Mouse (Mus musculus) neural tube, embryonic 13.5 days (tissue): ENCODE results near the gene Dapk1. TPM values are rescaled to one million over a fixed set of nuclear protein-coding genes. Genes with fewer than 3 reads are reported as not detected.

Source experiments
- ATAC-seq: fragments of 200-750 bp; cut with Nextera tagmentation; 2 replicates; pipeline ENCODE4 v1.8.0; 2017; ENCODE audit warnings: low read depth, mild to moderate bottlenecking, moderate TSS enrichment, moderate library complexity
- H3K27ac ChIP-seq: fragments of 300-500 bp; sonication (generic); replicated peaks from 2 replicates; pipeline ENCODE4 v1.5.1; 2015; ENCODE audit warnings: moderate library complexity, mild to moderate bottlenecking, inconsistent platforms
- H3K27me3 ChIP-seq: fragments of 300-500 bp; sonication (generic); 2 replicates; pipeline ENCODE4 v1.6.1; 2015; ENCODE audit warnings: mild to moderate bottlenecking, inconsistent platforms
- H3K36me3 ChIP-seq: fragments of 300-500 bp; sonication (generic); 2 replicates; pipeline ENCODE4 v1.6.1; 2015; ENCODE audit warnings: mild to moderate bottlenecking, inconsistent platforms
- H3K4me1 ChIP-seq: fragments of 300-500 bp; sonication (generic); replicated peaks from 2 replicates; pipeline ENCODE4 v1.6.1; 2015; ENCODE audit warnings: inconsistent platforms
- H3K4me2 ChIP-seq: fragments of 300-500 bp; sonication (generic); 2 replicates; pipeline ENCODE4 v1.6.1; 2015; ENCODE audit warnings: inconsistent platforms, mild to moderate bottlenecking, moderate library complexity
- H3K4me3 ChIP-seq: fragments of 300-500 bp; sonication (generic); 2 replicates; pipeline ENCODE4 v1.5.1; 2015; ENCODE audit warnings: mild to moderate bottlenecking, inconsistent platforms
- H3K9ac ChIP-seq: fragments of 300-500 bp; sonication (generic); 2 replicates; pipeline ENCODE4 v1.6.1; 2015; ENCODE audit warnings: moderate library complexity, mild to moderate bottlenecking, inconsistent platforms
- H3K9me3 ChIP-seq: fragments of 300-500 bp; sonication (generic); 2 replicates; pipeline ENCODE4 v1.6.1; 2016; ENCODE audit warnings: inconsistent platforms
- WGBS: fragments of 180-500 bp; shearing (Covaris S2); methylation state at CpG from one replicate; pipeline ENCODE4 v1.1.7; 2015; 5-methylcytosine and 5-hydroxymethylcytosine counted together
- polyA plus RNA-seq: library from polyadenylated mRNA; unstranded; fragments of >200 nt; fragmentation: Nextera tagmentation; extraction: Ambion mirVana; gene quantifications from 2 replicates; pipeline ENCODE4 v1.2.1, GENCODE M21; 2015

Gene Dapk1
- polyA plus RNA-seq, 1 experiment from 2014 or later, result 35.1 TPM

GRCm38 (mm10) chr13:60619723-60620122, 18.0 kb downstream of the Dapk1 start:
- no peak overlapping the region for H3K27ac ChIP-seq
- no peak for ATAC-seq
- no peaks in the 10 kb centered on the region for H3K9me3 ChIP-seq
- H3K36me3 ChIP-seq, result no peaks in the 10 kb centered on the region; the same call in 1 of the 2 replicates
- peaks cover 64% of the 10 kb centered on the region for H3K4me1 ChIP-seq
- H3K27me3 ChIP-seq, result no peaks in the 10 kb centered on the region
- WGBS, result 58% methylated on average over 6 of the region's 6 CpGs
- no peak overlapping the region for H3K9ac ChIP-seq
- no peak overlapping the region for H3K4me3 ChIP-seq
- H3K4me2 ChIP-seq, result no peak overlapping the region

GRCm38 (mm10) chr13:60621411-60621965, 19.7 kb downstream of the Dapk1 start:
- Histone ChIP-seq H3K9me3 (no peaks in the 10 kb centered on the region), H3K27ac (no peak overlapping the region), H3K4me2 (no peak overlapping the region), H3K4me3 (no peak overlapping the region), H3K36me3 (no peaks in the 10 kb centered on the region), H3K4me1 (peaks cover 53% of the 10 kb centered on the region), H3K9ac (no peak overlapping the region), H3K27me3 (no peaks in the 10 kb centered on the region)
- ATAC-seq, result no peak
- 58% methylated on average over 4 of the region's 4 CpGs for WGBS

GRCm38 (mm10) chr13:60625581-60625980, 23.8 kb downstream of the Dapk1 start:
- Histone ChIP-seq H3K36me3 (no peaks in the 10 kb centered on the region), H3K9ac (no peak overlapping the region), H3K27ac (0 out of 2 replicates have a peak overlapping the region, but pooled peaks have one; percentile 18), H3K4me3 (no peak overlapping the region), H3K4me1 (peaks cover 46% of the 10 kb centered on the region), H3K27me3 (no peaks in the 10 kb centered on the region), H3K4me2 (no peak overlapping the region), H3K9me3 (no peaks in the 10 kb centered on the region)
- ATAC-seq, result no peak
- WGBS, result 69% methylated on average over 7 of the region's 7 CpGs

- Histone ChIP-seq H3K9me3 (no peaks in the 10 kb centered on the region), H3K36me3 (no peaks in the 10 kb centered on the region), H3K27me3 (no peaks in the 10 kb centered on the region), H3K4me1 (peaks cover 35% of the 10 kb centered on the region), H3K4me3 (no peak overlapping the region), H3K9ac (no peak overlapping the region), H3K27ac (no peak overlapping the region), H3K4me2 (no peak overlapping the region)
- 38% methylated on average over 15 of the region's 15 CpGs for WGBS
- no peak for ATAC-seq
Measured at GRCm38 (mm10) chr13:60627843-60628656, 26.3 kb downstream of the Dapk1 start.

- Histone ChIP-seq H3K27me3 (no peaks in the 10 kb centered on the region), H3K9me3 (no peaks in the 10 kb centered on the region), H3K4me2 (no peak overlapping the region), H3K4me3 (no peak overlapping the region), H3K27ac (no peak overlapping the region), H3K4me1 (peaks cover 41% of the 10 kb centered on the region), H3K9ac (no peak overlapping the region), H3K36me3 (no peaks in the 10 kb centered on the region)
- 27% methylated on average over 2 of the region's 2 CpGs for WGBS
- ATAC-seq, result no peak
Measured at GRCm38 (mm10) chr13:60628657-60628950, 26.9 kb downstream of the Dapk1 start.

GRCm38 (mm10) chr13:60629419-60629818, 27.7 kb downstream of the Dapk1 start:
- H3K27me3 ChIP-seq, result no peaks in the 10 kb centered on the region
- no peak overlapping the region for H3K9ac ChIP-seq
- 88% methylated on average over 9 of the region's 9 CpGs for WGBS
- peaks cover 49% of the 10 kb centered on the region for H3K4me1 ChIP-seq
- H3K9me3 ChIP-seq, result no peaks in the 10 kb centered on the region
- no peaks in the 10 kb centered on the region for H3K36me3 ChIP-seq
- H3K4me3 ChIP-seq, result no peak overlapping the region
- no peak overlapping the region for H3K4me2 ChIP-seq
- H3K27ac ChIP-seq, result no peak overlapping the region
- ATAC-seq, result no peak

- 31% methylated on average over 6 of the region's 6 CpGs for whole genome bisulfite sequencing
- Histone ChIP-seq H3K27ac (peak overlapping the region; percentile 59; the same call in 1 of the 2 replicates), H3K4me2 (peak overlapping the region; percentile 5; the same call in 1 of the 2 replicates), H3K9me3 (no peaks in the 10 kb centered on the region), H3K27me3 (no peaks in the 10 kb centered on the region), H3K4me1 (peaks cover 38% of the 10 kb centered on the region), H3K4me3 (no peak overlapping the region), H3K36me3 (no peaks in the 10 kb centered on the region), H3K9ac (peak overlapping the region; percentile 36; the same call in 1 of the 2 replicates)
- peak; percentile 36; the same call in 1 of the 2 replicates for ATAC-seq
Measured at GRCm38 (mm10) chr13:60633945-60634344, 32.2 kb downstream of the Dapk1 start.

- no peak overlapping the region for H3K27ac ChIP-seq
- H3K4me1 ChIP-seq, result peaks cover 31% of the 10 kb centered on the region
- H3K9me3 ChIP-seq, result no peaks in the 10 kb centered on the region
- H3K4me3 ChIP-seq, result no peak overlapping the region
- no peaks in the 10 kb centered on the region for H3K27me3 ChIP-seq
- H3K36me3 ChIP-seq, result no peaks in the 10 kb centered on the region
- no peak overlapping the region for H3K4me2 ChIP-seq
- ATAC-seq, result no peak
- WGBS, result 44% methylated on average over 6 of the region's 6 CpGs
- no peak overlapping the region for H3K9ac ChIP-seq
Measured at GRCm38 (mm10) chr13:60635636-60636035, 33.9 kb downstream of the Dapk1 start.

GRCm38 (mm10) chr13:60639482-60640055, 37.8 kb downstream of the Dapk1 start:
- Histone ChIP-seq H3K4me2 (no peak overlapping the region), H3K27ac (no peak overlapping the region), H3K9ac (no peak overlapping the region), H3K4me1 (peaks cover 33% of the 10 kb centered on the region), H3K36me3 (no peaks in the 10 kb centered on the region), H3K27me3 (no peaks in the 10 kb centered on the region), H3K4me3 (no peak overlapping the region), H3K9me3 (no peaks in the 10 kb centered on the region)
- ATAC-seq, result no peak
- WGBS, result 86% methylated on average over 11 of the region's 11 CpGs

- H3K27ac ChIP-seq, result no peak overlapping the region
- no peak overlapping the region for H3K4me3 ChIP-seq
- peaks cover 26% of the 10 kb centered on the region for H3K4me1 ChIP-seq
- no peak for ATAC-seq
- 89% methylated on average over 7 of the region's 7 CpGs for WGBS
- no peaks in the 10 kb centered on the region for H3K27me3 ChIP-seq
- 0 out of 2 replicates have a peak, but pooled peaks cover 3% of the 10 kb centered on the region for H3K36me3 ChIP-seq
- no peak overlapping the region for H3K9ac ChIP-seq
- H3K4me2 ChIP-seq, result no peak overlapping the region
- H3K9me3 ChIP-seq, result no peaks in the 10 kb centered on the region
Measured at GRCm38 (mm10) chr13:60640420-60640819, 38.7 kb downstream of the Dapk1 start.

- H3K36me3 ChIP-seq, result peaks cover 10% of the 10 kb centered on the region; the same call in 1 of the 2 replicates
- 82% methylated on average over 5 of the region's 5 CpGs for WGBS
- H3K27me3 ChIP-seq, result no peaks in the 10 kb centered on the region
- H3K4me2 ChIP-seq, result no peak overlapping the region
- H3K27ac ChIP-seq, result no peak overlapping the region
- no peak overlapping the region for H3K9ac ChIP-seq
- ATAC-seq, result no peak
- H3K9me3 ChIP-seq, result no peaks in the 10 kb centered on the region
- H3K4me1 ChIP-seq, result peaks cover 17% of the 10 kb centered on the region
- H3K4me3 ChIP-seq, result no peak overlapping the region
Measured at GRCm38 (mm10) chr13:60644457-60644889, 42.7 kb downstream of the Dapk1 start.

- Histone ChIP-seq H3K9me3 (no peaks in the 10 kb centered on the region), H3K27ac (no peak overlapping the region), H3K4me3 (no peak overlapping the region), H3K36me3 (peaks cover 10% of the 10 kb centered on the region; the same call in 1 of the 2 replicates), H3K4me2 (no peak overlapping the region), H3K4me1 (peaks cover 17% of the 10 kb centered on the region), H3K27me3 (no peaks in the 10 kb centered on the region), H3K9ac (no peak overlapping the region)
- WGBS, result 93% methylated on average over 3 of the region's 3 CpGs
- ATAC-seq, result no peak
Measured at GRCm38 (mm10) chr13:60646791-60647190, 45.0 kb downstream of the Dapk1 start.
